Mouse (Mus musculus) heart, adult 2 months (tissue): ENCODE measurements around the gene 2200002J24Rik. TPM values are rescaled to one million over a fixed set of nuclear protein-coding genes. Genes with fewer than 3 reads are reported as not detected.

Experiments used
- DNase-seq, 2 experiments: peaks; one replicate each; pipeline ENCODE4 v3.0.0; 2021
- H3K27ac ChIP-seq: fragments of 200-600 bp; 2 replicates; pipeline ENCODE4 v1.8.1; 2022
- H3K27me3 ChIP-seq: fragments of 200-500 bp; 2 replicates; pipeline ENCODE4 v1.6.1; 2012; ENCODE audit warnings: mild to moderate bottlenecking, low read length, inconsistent platforms, mixed read lengths; ENCODE audit not compliant: control insufficient read depth, insufficient read depth
- H3K36me3 ChIP-seq: fragments of 200-500 bp; 2 replicates; pipeline ENCODE4 v1.6.1; 2012; ENCODE audit warnings: low read length, inconsistent platforms; ENCODE audit not compliant: control insufficient read depth, insufficient read depth
- H3K4me1 ChIP-seq: fragments of 200-500 bp; 2 replicates; pipeline ENCODE4 v1.6.1; 2011; ENCODE audit warnings: low read length; ENCODE audit not compliant: control insufficient read depth, insufficient read depth
- H3K4me3 ChIP-seq: fragments of 200-600 bp; 2 replicates; pipeline ENCODE4 v1.8.1; 2022
- H3K79me2 ChIP-seq: fragments of 200-500 bp; replicated peaks from 2 replicates; pipeline ENCODE4 v1.6.1; 2012; ENCODE audit warnings: mild to moderate bottlenecking, inconsistent platforms, low read length, moderate library complexity, mixed read lengths; ENCODE audit not compliant: control insufficient read depth, insufficient read depth
- H3K9ac ChIP-seq: fragments of 200-500 bp; 2 replicates; pipeline ENCODE4 v1.6.1; 2012; ENCODE audit warnings: low read depth, mild to moderate bottlenecking, control low read depth, inconsistent platforms, low read length, mixed read lengths
- CTCF ChIP-seq: fragments of 200-600 bp; IDR thresholded peaks from 2 replicates; pipeline ENCODE4 v1.8.1; 2022; ENCODE audit warnings: antibody characterized with exemption, mild to moderate bottlenecking, moderate library complexity
- EP300 ChIP-seq: fragments of 200-500 bp; IDR thresholded peaks from 2 replicates; pipeline ENCODE4 v1.6.1; 2011; ENCODE audit warnings: low read depth, low read length, control low read depth; ENCODE audit not compliant: insufficient read depth
- POLR2A ChIP-seq: fragments of 200-500 bp; IDR thresholded peaks from 2 replicates; pipeline ENCODE4 v1.6.1; 2011; ENCODE audit warnings: mild to moderate bottlenecking, low read depth, low read length, control low read depth; ENCODE audit not compliant: insufficient read depth
- WGBS: fragments of 180-500 bp; shearing (Covaris S2); methylation state at CpG from one replicate; pipeline ENCODE4 v1.1.7; 2018; 5-methylcytosine and 5-hydroxymethylcytosine counted together
- intact Hi-C: fragments of 180-260 bp; cut with DNase I; formaldehyde crosslinking; loops from one replicate; pipeline ENCODE4 v1.15.1; 2025
- long read RNA-seq: library from polyadenylated mRNA; stranded (forward); transcript quantifications from one replicate; pipeline ENCODE4 v2.0.0, GENCODE M21; 2021
- polyA plus RNA-seq: library from polyadenylated mRNA; depleted of rRNA; stranded (reverse); fragments of >200 nt; gene quantifications from 2 replicates; pipeline ENCODE4 v1.2.3, GENCODE M21; 2012; rRNA removed
- total RNA-seq, 2 experiments: library from RNA; stranded (reverse); gene quantifications; 2 replicates each; pipeline ENCODE4 v1.2.3; 2021

Gene 2200002J24Rik
- not detected for total RNA-seq
- 0.35 TPM in 1 of 2 replicates, not detected in the other for polyA plus RNA-seq
- long read RNA-seq: 0 reads

DNA sequence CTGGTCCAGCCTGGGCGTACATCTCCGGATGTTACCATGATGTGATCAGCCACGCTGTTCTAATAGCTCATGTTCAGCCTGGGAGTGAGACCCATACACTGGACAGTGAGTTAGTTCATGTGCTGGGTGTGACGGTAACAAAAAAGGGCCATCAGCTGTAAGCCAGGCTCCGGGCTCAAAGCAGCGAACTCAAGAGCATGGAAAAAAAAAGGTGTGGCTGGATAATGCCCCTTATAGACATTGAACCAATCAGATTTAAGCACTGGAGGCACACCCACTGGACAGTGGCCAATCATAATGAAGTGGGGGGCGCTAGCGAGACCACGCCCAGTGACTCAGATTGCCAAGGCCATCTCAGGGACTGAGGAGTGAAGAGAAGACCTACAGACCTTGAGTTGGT lies at the start of gene 2200002J24Rik:
2200002J24Rik (plus strand) TSS at position 338 of the 400 bp plus-strand sequence.
- H3K27me3 ChIP-seq: no peaks in the 10 kb centered on the region
- H3K36me3 ChIP-seq: no peaks in the 10 kb centered on the region
- intact Hi-C loops: no loop called here
- WGBS: 40% methylated on average over 9 of the region's 9 CpGs
- no peak for DNase-seq
- no peaks in the 10 kb centered on the region for H3K79me2 ChIP-seq
- H3K4me3 ChIP-seq: no peak within 1 kb of the TSS
- H3K9ac ChIP-seq: no peak within 1 kb of the TSS
- no peak within 1 kb of the TSS for H3K27ac ChIP-seq
- no peaks in the 10 kb centered on the region; the same call in 1 of the 2 replicates for H3K4me1 ChIP-seq
- TF ChIP-seq POLR2A: no peak
- TF ChIP-seq CTCF: no peak
- TF ChIP-seq EP300: no peak

DNA sequence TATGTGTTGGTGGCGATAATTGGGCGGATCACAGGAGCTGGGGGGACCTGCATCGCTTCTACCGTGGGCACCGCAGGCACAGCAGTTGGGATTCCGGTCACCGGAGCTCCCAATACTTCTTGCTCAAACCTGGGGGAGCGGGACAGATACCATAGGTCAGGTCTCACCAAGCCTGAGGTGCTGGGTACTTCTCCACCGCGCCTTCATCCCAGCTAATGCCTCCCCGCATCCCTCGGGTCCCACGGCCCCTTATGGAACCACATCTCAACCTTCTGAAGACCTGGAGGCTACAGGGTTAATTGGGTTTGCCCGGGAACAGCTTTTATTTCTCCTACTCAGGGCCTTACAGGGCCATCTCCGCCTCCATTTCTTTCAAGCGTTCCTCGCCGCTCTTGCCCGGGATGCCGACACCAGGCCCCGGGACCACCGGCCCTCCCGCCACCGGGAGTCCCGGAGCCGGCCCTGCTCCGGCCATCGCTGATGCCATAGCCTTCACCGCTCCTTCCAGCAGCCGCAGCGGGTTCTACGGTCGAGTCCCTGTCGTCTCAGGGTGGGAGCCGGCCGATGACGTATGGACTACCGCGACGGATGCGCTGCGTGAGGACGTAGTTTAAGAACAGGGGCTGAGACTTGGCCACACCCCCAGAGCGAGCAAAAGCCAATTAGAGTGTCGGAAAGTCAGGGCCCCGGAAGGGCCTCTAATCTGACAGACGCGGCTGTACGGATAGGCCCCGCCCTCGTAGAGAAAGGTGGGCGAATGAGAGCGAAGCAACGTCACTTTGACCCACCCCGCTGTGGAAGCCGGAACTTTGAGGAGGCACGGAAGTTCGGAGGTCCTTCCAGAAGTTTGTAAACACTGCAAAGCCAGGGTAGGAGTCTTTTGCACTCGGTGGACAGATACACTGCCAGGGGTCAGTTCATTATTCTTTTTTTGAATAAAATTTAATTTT lies 48.9 kb upstream of the 2200002J24Rik start, which contains the start of gene Rbm42:
Rbm42 (minus strand) TSS at position 727 of the 950 bp plus-strand sequence.
- H3K36me3 ChIP-seq: peaks cover 2% of the 10 kb centered on the region; the same call in 1 of the 2 replicates
- 1% methylated on average over 59 of the region's 59 CpGs for WGBS

DNA sequence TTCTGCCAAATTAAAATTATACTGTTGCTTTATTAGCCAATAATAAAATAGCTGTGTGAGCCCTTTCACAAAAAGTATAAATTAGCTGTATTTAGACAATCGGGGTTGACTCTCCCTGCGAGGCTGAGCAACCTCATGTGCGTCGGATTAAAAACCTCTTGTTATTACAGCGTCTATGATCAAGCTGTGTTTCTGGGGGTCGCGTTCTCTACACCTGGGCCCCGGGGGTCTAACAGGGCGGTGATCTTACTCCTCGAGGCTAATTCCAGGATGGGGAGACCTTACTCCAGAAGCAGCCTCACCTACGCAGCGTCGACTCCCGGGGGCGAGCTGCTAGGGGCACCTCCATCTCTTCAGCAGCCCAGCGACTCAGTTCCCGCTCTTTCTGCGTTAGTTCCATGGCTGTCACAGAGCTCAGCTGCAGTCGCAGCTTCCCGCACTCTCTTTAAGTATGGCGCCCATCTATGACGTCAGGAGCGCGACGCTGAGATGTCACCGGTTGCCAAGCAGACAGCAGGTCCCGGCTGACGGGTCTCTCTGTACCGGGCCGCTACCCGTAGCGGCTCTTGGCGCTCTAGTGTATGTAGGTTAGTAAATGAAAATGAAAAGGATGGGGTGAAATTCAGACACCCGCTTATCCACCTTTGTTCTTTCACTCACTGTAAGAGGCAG lies 34.1 kb upstream of the 2200002J24Rik start, which contains the start of gene Haus5:
Haus5 (minus strand) TSS at position 466 of the 672 bp plus-strand sequence.
- intact Hi-C loops: loop anchor here (1.0 to 10.0 kb wide), 3 partner anchors 14 to 190 kb away; partner anchors contain the start of genes Ffar3, Rbm42 and Tmem147
- under 1% methylated on average over 34 of the region's 34 CpGs for WGBS
- Histone ChIP-seq H3K79me2 (no peaks in the 10 kb centered on the region), H3K4me3 (peak within 1 kb of the TSS; percentile 72), H3K36me3 (no peaks in the 10 kb centered on the region), H3K27ac (peak within 1 kb of the TSS; percentile 67), H3K27me3 (no peaks in the 10 kb centered on the region), H3K9ac (peak within 1 kb of the TSS; percentile 80), H3K4me1 (no peaks in the 10 kb centered on the region)
- DNase-seq: peak; percentile 89 to 92
- TF ChIP-seq EP300 (peak; percentile 58; the same call in 1 of the 2 replicates), CTCF (no peak), POLR2A (peak; percentile 54)

More for the DNA sequence above, 48.9 kb upstream of the 2200002J24Rik start, which contains the start of gene Rbm42:
- intact Hi-C loops: loop anchor here (2.0 to 5.0 kb wide), 4 partner anchors 15 to 77 kb away; partner anchors contain the start of genes Cox6b1, Haus5, Kmt2b and Tmem147
- no peaks in the 10 kb centered on the region for H3K27me3 ChIP-seq
- TF ChIP-seq CTCF: no peak
- no peak for TF ChIP-seq EP300
- peak; percentile 89 for TF ChIP-seq POLR2A
- peak; percentile 95 to 99 for DNase-seq
- 0 out of 2 replicates have a peak, but pooled peaks cover 2% of the 10 kb centered on the region for H3K79me2 ChIP-seq
- H3K27ac ChIP-seq: peak within 1 kb of the TSS; percentile 85
- peak within 1 kb of the TSS; percentile 97 for H3K4me3 ChIP-seq
- peak within 1 kb of the TSS; percentile 86 for H3K9ac ChIP-seq
- peaks cover 2% of the 10 kb centered on the region; the same call in 1 of the 2 replicates for H3K4me1 ChIP-seq

DNA sequence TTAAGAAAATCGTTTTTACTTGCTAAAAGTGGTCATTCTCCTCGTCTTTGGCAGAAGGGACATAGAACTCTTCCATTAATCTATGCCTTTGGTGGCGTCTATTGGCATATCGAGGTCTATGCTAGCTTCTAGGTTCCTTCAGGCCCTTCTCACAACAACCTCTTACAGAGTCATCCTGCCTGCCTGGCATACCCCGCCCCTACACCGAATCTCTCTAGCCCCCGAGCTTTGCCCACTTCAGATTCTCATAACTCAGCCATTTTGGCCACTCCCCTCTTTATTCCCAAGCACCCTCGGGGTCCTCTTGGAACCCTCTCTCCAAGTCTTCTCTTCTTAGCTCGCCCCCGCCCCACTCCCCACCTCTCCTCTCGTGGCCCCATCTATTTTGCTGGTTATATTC lies 33.4 kb upstream of the 2200002J24Rik start:
- 7% methylated on average over 11 of the region's 11 CpGs for WGBS

DNA sequence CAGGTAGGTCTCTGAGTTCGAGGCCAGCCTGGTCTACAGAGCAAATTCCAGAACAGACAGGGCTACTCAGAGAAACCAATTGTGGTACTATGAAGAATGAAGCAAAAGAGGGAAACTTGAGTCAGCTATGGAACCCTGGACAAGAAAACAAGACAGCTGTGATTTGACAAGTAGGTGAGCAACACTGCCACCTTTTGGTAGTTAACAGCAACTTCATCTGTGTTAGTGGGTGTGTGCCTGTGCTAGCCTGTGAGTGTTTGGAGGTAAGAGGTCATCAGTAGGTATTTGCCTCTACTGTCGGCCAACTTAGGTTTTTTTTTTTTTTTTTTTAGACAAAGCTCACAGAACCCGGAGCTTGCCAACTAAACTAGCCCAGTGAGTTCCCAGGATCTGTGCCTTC lies 29.5 kb upstream of the 2200002J24Rik start:
- H3K4me1 ChIP-seq: no peaks in the 10 kb centered on the region
- no peaks in the 10 kb centered on the region for H3K27me3 ChIP-seq
- H3K9ac ChIP-seq: no peak overlapping the region
- no peaks in the 10 kb centered on the region for H3K79me2 ChIP-seq
- WGBS: 41% methylated on average over 3 of the region's 3 CpGs
- TF ChIP-seq EP300 (no peak), CTCF (peak; percentile 61)
- H3K4me3 ChIP-seq: no peak overlapping the region
- no peak overlapping the region for H3K27ac ChIP-seq
- H3K36me3 ChIP-seq: no peaks in the 10 kb centered on the region
- intact Hi-C loops: loop anchor here (10.0 kb wide), 1 partner anchor 186 kb away; the partner anchor contains the start of gene Ffar3
- DNase-seq: no peak

More for the DNA sequence above, 33.4 kb upstream of the 2200002J24Rik start:
- Histone ChIP-seq H3K79me2 (no peaks in the 10 kb centered on the region), H3K27ac (peak overlapping the region; percentile 67), H3K36me3 (no peaks in the 10 kb centered on the region), H3K27me3 (no peaks in the 10 kb centered on the region), H3K4me1 (no peaks in the 10 kb centered on the region), H3K9ac (peak overlapping the region; percentile 68; the same call in 1 of the 2 replicates), H3K4me3 (peak overlapping the region; percentile 72)
- no peak for TF ChIP-seq POLR2A
- DNase-seq: no peak
- intact Hi-C loops: loop anchor here (1.0 to 10.0 kb wide), 3 partner anchors 15 to 189 kb away; partner anchors contain the start of genes Ffar3, Rbm42 and Tmem147
